Mouse (Mus musculus): ENCODE data around the gene Ifi27.
"Not testable (repeated sequence)": the region's sequence is repeated elsewhere in the genome, so short reads cannot be mapped to it uniquely, and the experiment has no call there.

The Ifi27 gene

DNA sequence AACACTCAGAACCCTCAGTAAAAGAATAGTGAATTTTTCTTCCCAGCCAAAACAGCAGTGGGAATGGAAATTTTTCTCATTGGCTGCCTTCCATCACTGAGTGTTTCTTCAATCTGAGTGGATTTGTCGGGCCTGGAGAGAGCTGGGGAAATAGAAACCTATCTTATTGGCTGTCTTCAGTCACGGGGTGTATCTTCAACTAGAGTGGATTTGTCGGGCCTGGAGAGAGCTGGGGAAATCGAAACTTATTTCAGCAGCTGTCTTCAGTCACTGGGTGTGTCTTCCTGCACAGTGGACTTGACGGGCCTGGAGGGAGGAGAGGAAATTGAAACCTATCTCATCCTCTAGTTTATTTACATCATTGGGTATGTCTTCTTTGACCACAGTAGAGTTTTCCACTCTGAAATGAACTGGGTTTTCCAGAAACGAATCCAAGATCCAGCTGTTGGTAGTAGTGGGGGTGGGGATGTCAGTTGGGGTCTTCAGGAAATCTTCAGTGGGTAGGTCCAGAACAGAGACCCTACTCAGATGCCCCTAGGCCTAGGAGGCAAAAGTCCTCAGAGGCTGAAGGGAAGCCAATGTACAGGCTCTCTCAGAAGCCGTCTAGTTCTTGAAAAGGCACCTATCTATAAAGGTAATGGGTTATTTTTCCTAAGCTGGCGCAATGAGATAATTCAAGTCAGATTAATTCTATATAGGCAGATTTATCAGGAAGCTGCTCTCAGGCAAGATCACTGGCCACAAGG, at the start of gene Ifi27:
Gene Ifi27, plus strand, starts transcription at position 226 of the 746 bp plus-strand sequence.
- peak; percentile 77 for DNase-seq (ENCODE audit: low spot score)

DNA sequence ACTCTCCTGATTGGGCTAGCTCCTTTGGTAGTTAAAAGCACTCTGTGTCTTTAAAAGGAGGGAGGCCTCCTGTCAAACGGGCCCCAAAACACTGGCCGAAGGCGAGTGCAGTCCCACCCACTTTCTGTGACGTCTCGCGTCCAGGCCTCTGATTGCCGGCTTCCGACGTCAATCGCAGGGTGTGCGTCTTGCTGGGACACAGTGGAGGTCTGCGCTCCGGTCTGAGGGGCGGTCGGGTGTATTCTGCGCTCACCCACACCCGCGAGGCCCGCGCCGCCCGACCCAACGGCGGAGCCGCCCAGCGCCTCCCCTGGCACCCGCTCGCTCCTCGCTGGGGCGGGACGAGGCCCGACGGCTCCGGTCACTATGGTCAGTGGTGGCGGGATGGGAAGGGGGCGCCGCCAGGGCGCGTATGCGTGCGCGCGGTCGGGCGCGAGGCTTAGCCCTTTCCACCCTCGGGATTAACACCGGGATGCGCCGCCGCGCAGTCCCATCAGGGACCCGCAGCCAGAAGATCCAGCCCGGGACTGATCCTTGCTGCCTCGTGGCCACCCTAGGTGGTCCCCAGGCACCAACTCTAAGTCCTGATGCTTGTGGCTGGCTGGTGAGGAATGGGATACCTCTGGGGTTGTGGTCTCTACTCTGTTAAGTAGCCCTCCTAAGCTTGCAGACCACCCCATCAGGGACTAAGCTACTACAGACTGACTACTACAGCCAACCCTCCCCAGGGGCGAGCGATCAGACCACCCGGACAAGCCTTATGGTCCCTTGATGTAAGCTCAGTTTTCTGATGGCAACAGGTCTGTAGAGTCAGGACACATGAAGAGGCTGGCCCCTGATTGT, 45.3 kb upstream of the Ifi27 start, which contains the start of gene Otub2:
Gene Otub2, plus strand, starts transcription at position 178 of the 843 bp plus-strand sequence.
- DNase-seq (ENCODE audit: low spot score): peak; percentile 95

- no peak for DNase-seq (ENCODE audit: low spot score)
Measured at GRCm38 (mm10) chr12:103389348-103389727, 44.7 kb upstream of the Ifi27 start.

DNA sequence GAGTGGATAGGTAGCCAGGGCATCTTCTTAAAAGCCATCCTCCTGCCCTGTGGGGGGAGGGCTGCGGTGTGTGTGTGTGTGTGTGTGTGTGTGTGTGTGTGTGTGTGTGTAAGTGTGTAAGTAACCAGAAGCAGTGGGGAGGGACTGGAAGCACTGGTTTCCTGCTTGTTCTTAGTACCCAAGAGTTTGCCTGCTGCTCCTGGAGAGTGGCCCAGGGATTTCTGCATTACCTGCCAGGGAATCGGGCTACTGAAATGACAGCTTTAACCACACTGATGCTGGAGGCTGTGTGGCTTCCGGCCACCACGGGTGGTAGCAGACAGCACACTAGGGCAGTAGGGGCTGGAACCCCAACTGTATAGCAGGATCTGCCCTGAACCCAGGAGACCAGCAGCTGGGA, 44.0 kb upstream of the Ifi27 start:
- no peak for DNase-seq (ENCODE audit: low spot score)

DNA sequence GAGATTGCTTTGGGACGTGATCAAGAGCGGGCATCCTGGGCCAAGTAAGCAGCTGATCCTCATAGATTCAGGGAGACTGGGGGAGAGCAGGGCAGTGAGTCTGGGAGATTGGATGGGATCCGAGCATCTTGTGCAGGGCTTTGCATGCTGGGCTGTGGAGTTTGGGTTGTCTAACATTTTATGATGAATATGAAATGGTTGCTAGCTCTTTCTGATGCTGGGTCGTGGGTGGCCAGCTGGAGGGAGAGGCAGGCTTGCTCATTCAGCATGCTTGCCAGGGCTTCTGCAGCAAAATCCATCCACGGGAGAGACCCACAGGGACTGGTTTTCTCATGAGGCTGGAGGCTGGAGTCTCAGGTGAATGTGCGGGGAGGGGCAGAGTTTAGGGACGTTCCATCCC, 42.9 kb upstream of the Ifi27 start:
- no peak for DNase-seq (ENCODE audit: low spot score)

- no peak for DNase-seq (ENCODE audit: low spot score)
Measured at GRCm38 (mm10) chr12:103393528-103393927, 40.5 kb upstream of the Ifi27 start.

DNA sequence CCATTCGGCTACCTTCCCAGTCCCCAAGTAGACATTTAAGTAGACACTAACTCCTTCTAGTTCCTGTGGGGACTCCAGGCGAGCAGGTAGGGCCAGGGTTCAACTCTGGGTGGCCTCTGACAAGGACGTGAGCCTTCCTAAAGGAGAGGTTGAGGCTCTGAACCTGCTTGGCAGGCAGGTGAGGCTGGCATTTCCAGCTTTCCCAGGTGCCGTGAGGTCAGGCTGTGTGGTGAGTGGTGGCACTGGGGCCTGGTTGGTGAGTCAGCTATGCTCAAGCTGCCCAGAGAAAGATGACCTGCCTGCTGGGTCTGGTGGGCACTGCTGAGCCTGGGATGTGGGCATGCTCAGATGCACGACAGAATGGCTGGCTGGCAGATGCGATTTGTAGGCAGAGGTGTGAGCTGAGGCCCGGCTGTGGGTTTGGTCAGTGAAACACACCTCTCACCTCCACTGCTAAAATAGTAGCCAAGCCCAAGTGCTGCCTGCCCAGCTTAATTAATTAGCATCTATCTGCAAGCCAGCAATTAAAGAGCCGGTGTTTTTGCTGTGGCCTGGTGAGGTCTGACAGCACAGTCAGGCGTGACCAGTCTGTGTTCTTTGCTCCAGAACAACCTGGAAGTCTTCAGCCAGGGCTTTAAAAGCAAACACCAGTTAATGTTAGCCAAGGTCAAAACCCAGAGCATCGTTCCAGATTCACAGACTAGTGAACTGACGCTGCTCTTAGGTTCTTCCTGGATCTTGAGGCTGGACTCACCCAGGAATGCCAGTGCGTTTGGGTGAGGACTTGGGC, 38.3 kb upstream of the Ifi27 start:
- DNase-seq (ENCODE audit: low spot score): no peak

DNA sequence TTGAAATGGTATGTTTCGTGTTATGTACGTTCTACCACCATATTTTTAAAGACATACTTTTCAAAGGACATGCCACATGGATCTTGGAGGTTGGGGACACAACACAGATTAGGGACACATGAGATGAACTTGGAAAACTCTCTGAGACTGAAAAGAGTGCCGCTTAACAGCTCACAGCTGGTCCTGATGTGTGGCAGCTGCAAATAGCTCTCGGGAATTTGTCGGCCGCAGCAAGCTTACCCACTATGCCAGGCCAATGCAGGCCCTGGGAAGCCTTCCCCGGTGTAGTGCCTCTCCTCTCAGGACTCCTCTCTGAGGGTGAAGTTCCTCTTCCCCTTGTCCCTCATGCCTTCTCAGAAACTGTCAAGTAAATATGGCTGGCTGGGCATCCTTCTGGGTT, 37.3 kb upstream of the Ifi27 start:
- DNase-seq (ENCODE audit: low spot score): no peak

- no peak for DNase-seq (ENCODE audit: low spot score)
Measured at GRCm38 (mm10) chr12:103404131-103404530, 29.9 kb upstream of the Ifi27 start.

GRCm38 (mm10) chr12:103407720-103408119, 26.3 kb upstream of the Ifi27 start, which contains the start of gene 9330161L09Rik:
Gene 9330161L09Rik, minus strand, starts transcription at chr12:103407820.
- DNase-seq (ENCODE audit: low spot score): no peak

DNA sequence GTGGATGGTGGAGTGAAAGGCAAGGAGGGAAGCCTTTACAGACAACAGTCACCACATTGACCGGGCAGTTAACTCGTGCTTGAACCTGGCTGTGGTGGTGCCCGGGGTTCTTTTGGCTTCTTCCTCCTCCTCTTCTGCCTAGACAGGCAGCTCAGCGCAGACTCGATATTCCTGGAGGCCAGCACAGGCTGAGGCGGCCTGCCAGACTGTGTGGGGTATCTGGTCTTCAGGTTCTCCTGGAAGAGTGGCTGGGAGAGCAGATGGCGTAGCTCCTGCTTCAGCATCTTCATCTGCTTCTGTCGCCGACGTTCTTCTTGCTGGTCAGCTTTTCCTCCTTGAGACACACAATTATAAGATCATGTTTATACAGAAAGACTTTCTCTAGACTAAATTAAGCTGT, 25.9 kb upstream of the Ifi27 start:
- DNase-seq (ENCODE audit: low spot score): no peak

GRCm38 (mm10) chr12:103425016-103425728, 8.8 kb upstream of the Ifi27 start:
- DNase-seq (ENCODE audit: low spot score): no peak

- peak; percentile 97 for DNase-seq (ENCODE audit: low spot score)
Measured at GRCm38 (mm10) chr12:103425729-103426470, 8.1 kb upstream of the Ifi27 start, which contains the start of gene Ddx24. Gene Ddx24, minus strand, starts transcription at chr12:103425830.

GRCm38 (mm10) chr12:103426710-103427109, 7.3 kb upstream of the Ifi27 start:
- no peak for DNase-seq (ENCODE audit: low spot score)

GRCm38 (mm10) chr12:103433430-103433829, 581 bp upstream of the Ifi27 start:
- DNase-seq (ENCODE audit: low spot score): peak; percentile 50

- DNase-seq (ENCODE audit: low spot score): no peak
Measured at GRCm38 (mm10) chr12:103434861-103435260, 850 bp downstream of the Ifi27 start.

- no peak for DNase-seq (ENCODE audit: low spot score)
Measured at GRCm38 (mm10) chr12:103437601-103438000, 3.6 kb downstream of the Ifi27 start.

- no peak for DNase-seq (ENCODE audit: low spot score)
Measured at GRCm38 (mm10) chr12:103443524-103443923, 9.5 kb downstream of the Ifi27 start, which contains the start of gene Ifi27l2a. Gene Ifi27l2a, minus strand, starts transcription at chr12:103443680.

DNA sequence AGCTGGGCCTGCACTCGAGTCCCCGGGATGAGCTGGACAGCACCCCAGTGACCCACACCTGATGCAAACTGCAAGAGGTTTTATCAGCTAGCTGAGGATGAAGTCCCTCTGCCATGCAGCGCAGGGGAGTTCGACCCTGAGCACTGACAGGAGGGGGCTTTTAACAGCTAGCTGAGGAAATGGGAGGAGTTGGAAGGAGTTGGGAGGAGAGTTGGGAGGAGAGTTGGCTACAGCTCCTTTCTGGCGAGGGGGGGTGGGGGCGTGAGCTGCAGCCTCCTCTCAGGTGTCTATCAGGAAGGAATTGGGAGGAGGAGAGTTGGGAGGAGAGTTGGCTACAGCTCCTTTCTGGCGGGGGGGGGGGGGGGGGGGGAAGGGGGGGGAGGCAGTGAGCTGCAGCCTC, 10.2 kb downstream of the Ifi27 start:
- DNase-seq (ENCODE audit: low spot score): not testable (repeated sequence)

- DNase-seq (ENCODE audit: low spot score): no peak
Measured at GRCm38 (mm10) chr12:103445060-103445459, 11.0 kb downstream of the Ifi27 start.

DNA sequence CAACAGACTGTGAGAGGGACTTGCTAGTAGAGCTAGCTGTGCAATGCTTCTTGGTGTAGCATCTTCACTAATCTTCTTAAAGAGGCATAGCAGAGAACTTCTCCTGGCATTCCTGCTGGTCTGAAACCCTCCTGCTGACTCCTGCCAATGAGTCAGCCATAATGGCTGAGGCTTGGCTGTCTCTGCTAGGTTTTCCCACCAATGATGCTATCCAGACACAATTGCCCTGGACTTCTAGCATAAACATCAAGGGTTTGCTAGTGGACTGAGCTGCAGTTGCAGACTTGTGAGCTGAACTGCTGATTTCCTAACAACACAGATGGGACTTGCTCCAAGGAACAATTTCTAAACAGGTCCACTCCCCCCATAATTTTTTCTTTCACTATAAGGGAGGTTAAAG, 19.4 kb downstream of the Ifi27 start:
- no peak for DNase-seq (ENCODE audit: low spot score)

All from testis, postnatal 14 days (tissue).